Mouse (Mus musculus) MEL (cell line): ENCODE data around the gene Fam160b1.

ENCODE experiments used
- CTCF ChIP-seq, 3 experiments: IDR thresholded peaks in 2 of 3; conservative IDR thresholded peaks in 1 of 3; 2 replicates each; pipeline ENCODE4 v1.5.1; 2011 to 2012; ENCODE audit warnings: low read length in 3 of 3, low read depth in 2 of 3, mild to moderate bottlenecking in 2 of 3, improper control_type of control experiment in 1 of 3, inconsistent platforms in 1 of 3, mixed read lengths in 1 of 3, moderate library complexity in 1 of 3; ENCODE audit not compliant: control insufficient read depth in 1 of 3, insufficient read depth in 1 of 3, poor library complexity in 1 of 3, severe bottlenecking in 1 of 3
- EP300 ChIP-seq, 2 experiments: IDR thresholded peaks; 2 replicates each; pipeline ENCODE4 v1.6.1; 2011; ENCODE audit warnings: improper control_type of control experiment in 2 of 2, low read length in 2 of 2, low read depth in 1 of 2, mild to moderate bottlenecking in 1 of 2
- HCFC1 ChIP-seq: IDR thresholded peaks from 2 replicates; pipeline ENCODE4 v1.6.1; 2012; ENCODE audit warnings: low read depth, mild to moderate bottlenecking, inconsistent platforms, low read length, improper control_type of control experiment, moderate library complexity
- POLR2AphosphoS5 ChIP-seq: IDR thresholded peaks from 2 replicates; pipeline ENCODE4 v1.6.1; 2012; ENCODE audit warnings: low read depth, borderline replicate concordance, mild to moderate bottlenecking, inconsistent platforms, low read length, moderate library complexity, mixed read lengths
- SMC3 ChIP-seq: IDR thresholded peaks from 2 replicates; pipeline ENCODE4 v1.6.1; 2011; ENCODE audit warnings: low read depth, low read length, improper control_type of control experiment
- TBP ChIP-seq: IDR thresholded peaks from 2 replicates; pipeline ENCODE4 v1.8.0; 2011; ENCODE audit warnings: low read depth, low read length, improper control_type of control experiment
- TCF12 ChIP-seq: IDR thresholded peaks from 2 replicates; pipeline ENCODE4 v1.6.1; 2014; ENCODE audit warnings: low read depth, mild to moderate bottlenecking, inconsistent platforms, low read length, improper control_type of control experiment, moderate library complexity
- USF1 ChIP-seq: IDR thresholded peaks from 2 replicates; pipeline ENCODE4 v1.6.1; 2014; ENCODE audit warnings: low read depth, mild to moderate bottlenecking, inconsistent platforms, low read length, improper control_type of control experiment, moderate library complexity

- no peak for TF ChIP-seq POLR2AphosphoS5
- no peak for TF ChIP-seq USF1
- TF ChIP-seq HCFC1 = no peak
- no peak for TF ChIP-seq SMC3
- no peak for TF ChIP-seq CTCF (IDR thresholded peaks at IDR 0.05 in 2 of 3, conservative IDR thresholded peaks at IDR 0.05 in 1 of 3; ENCODE audit: control insufficient read depth in 1 of 3, insufficient read depth in 1 of 3, low read depth in 2 of 3, low read length in 3 of 3, poor library complexity in 1 of 3, severe bottlenecking in 1 of 3)
- no peak for TF ChIP-seq TBP
- no peak for TF ChIP-seq EP300 (IDR thresholded peaks at IDR 0.05; ENCODE audit: low read depth in 1 of 2, low read length in 2 of 2)
- no peak for TF ChIP-seq TCF12
Observed at GRCm38 (mm10) chr19:57357244-57357643, 3.2 kb upstream of the Fam160b1 start.
